Mouse (Mus musculus) MEL (cell line): Measurements from ENCODE around the gene Cspg5.

Experiments
- BHLHE40 ChIP-seq: IDR thresholded peaks from 2 replicates; pipeline ENCODE4 v1.6.1; 2012; ENCODE audit warnings: low read depth, mild to moderate bottlenecking, inconsistent platforms, low read length, improper control_type of control experiment, borderline replicate concordance
- CTCF ChIP-seq, 3 experiments: IDR thresholded peaks in 2 of 3; conservative IDR thresholded peaks in 1 of 3; 2 replicates each; pipeline ENCODE4 v1.5.1; 2011 to 2012; ENCODE audit warnings: low read length in 3 of 3, low read depth in 2 of 3, mild to moderate bottlenecking in 2 of 3, improper control_type of control experiment in 1 of 3, inconsistent platforms in 1 of 3, mixed read lengths in 1 of 3, moderate library complexity in 1 of 3; ENCODE audit not compliant: control insufficient read depth in 1 of 3, insufficient read depth in 1 of 3, poor library complexity in 1 of 3, severe bottlenecking in 1 of 3
- GABPA ChIP-seq: IDR thresholded peaks from 2 replicates; pipeline ENCODE4 v1.6.1; 2012; ENCODE audit warnings: low read depth, mild to moderate bottlenecking, inconsistent platforms, low read length, improper control_type of control experiment, moderate library complexity
- POLR2AphosphoS5 ChIP-seq: IDR thresholded peaks from 2 replicates; pipeline ENCODE4 v1.6.1; 2012; ENCODE audit warnings: low read depth, borderline replicate concordance, mild to moderate bottlenecking, inconsistent platforms, low read length, moderate library complexity, mixed read lengths

- no peak for TF ChIP-seq CTCF (IDR thresholded peaks at IDR 0.05 in 2 of 3, conservative IDR thresholded peaks at IDR 0.05 in 1 of 3; ENCODE audit: control insufficient read depth in 1 of 3, insufficient read depth in 1 of 3, low read depth in 2 of 3, low read length in 3 of 3, poor library complexity in 1 of 3, severe bottlenecking in 1 of 3)
- no peak for TF ChIP-seq BHLHE40
- TF ChIP-seq GABPA = no peak
- TF ChIP-seq POLR2AphosphoS5 = no peak
These were observed 17.4 kb upstream of the Cspg5 start for GRCm38 (mm10) chr9:110226191-110226590.
